Mouse (Mus musculus): ENCODE results near the gene Sorl1.

The Sorl1 gene

GRCm38 (mm10) chr9:41929986-41930385 is 194.1 kb downstream of the Sorl1 start:
- DNase-seq (ENCODE audit: extremely low spot score, low read depth, low spot score): no peak

- no peak for DNase-seq (ENCODE audit: extremely low spot score, low read depth, low spot score)
Measured at GRCm38 (mm10) chr9:41925721-41926120, 198.4 kb downstream of the Sorl1 start.

- DNase-seq (ENCODE audit: extremely low spot score, low read depth, low spot score): no peak
Measured at GRCm38 (mm10) chr9:41924140-41924539, 200.0 kb downstream of the Sorl1 start.

DNA sequence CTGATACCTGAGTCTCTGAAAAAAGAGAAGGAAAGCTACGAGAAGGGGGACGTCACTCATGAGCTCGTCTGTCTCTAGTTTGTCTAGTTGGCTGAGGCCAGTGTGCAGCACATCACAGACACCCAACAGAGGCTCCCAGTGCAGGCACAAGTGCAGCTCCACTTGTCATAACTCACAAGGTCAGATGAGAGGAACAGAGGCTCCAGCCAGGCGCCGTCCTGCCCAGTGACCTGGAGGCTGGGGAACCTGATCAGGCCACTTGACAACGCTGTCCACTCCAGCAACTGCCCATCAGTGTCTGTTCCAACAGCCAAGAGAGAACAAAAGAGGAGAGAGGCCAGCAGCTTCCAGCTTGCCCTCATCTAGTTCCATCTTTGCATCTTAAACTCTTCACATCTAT is 201.7 kb downstream of the Sorl1 start:
- no peak for DNase-seq (ENCODE audit: extremely low spot score, low read depth, low spot score)

- no peak for DNase-seq (ENCODE audit: extremely low spot score, low read depth, low spot score)
Measured at GRCm38 (mm10) chr9:41918657-41919380, 205.3 kb downstream of the Sorl1 start.

GRCm38 (mm10) chr9:41918155-41918554 is 205.9 kb downstream of the Sorl1 start:
- no peak for DNase-seq (ENCODE audit: extremely low spot score, low read depth, low spot score)

- DNase-seq (ENCODE audit: extremely low spot score, low read depth, low spot score): no peak
Measured at GRCm38 (mm10) chr9:41915571-41915970, 208.5 kb downstream of the Sorl1 start.

All from hindlimb bud, embryonic 11.5 days (tissue).